Mouse (Mus musculus) liver, embryonic 15.5 days (tissue): ENCODE results near the gene Efna3. TPM values are rescaled to one million over a fixed set of nuclear protein-coding genes. Genes with fewer than 3 reads are reported as not detected.

Experiments used
- ATAC-seq: fragments of 200-750 bp; cut with Nextera tagmentation; 2 replicates; pipeline ENCODE4 v1.8.0; 2017; ENCODE audit warnings: moderate number of reproducible peaks, mild to moderate bottlenecking, moderate library complexity; ENCODE audit not compliant: insufficient read depth
- H3K27ac ChIP-seq: fragments of 300-500 bp; sonication (generic); replicated peaks from 2 replicates; pipeline ENCODE4 v1.5.1; 2015; ENCODE audit warnings: mild to moderate bottlenecking, inconsistent platforms
- H3K27me3 ChIP-seq: fragments of 300-500 bp; sonication (generic); 2 replicates; pipeline ENCODE4 v1.6.1; 2015; ENCODE audit warnings: mild to moderate bottlenecking, inconsistent platforms
- H3K36me3 ChIP-seq: fragments of 300-500 bp; sonication (generic); replicated peaks from 2 replicates; pipeline ENCODE4 v1.6.1; 2015; ENCODE audit warnings: moderate library complexity, mild to moderate bottlenecking, inconsistent platforms
- H3K4me1 ChIP-seq: fragments of 300-500 bp; sonication (generic); replicated peaks from 2 replicates; pipeline ENCODE4 v1.6.1; 2015; ENCODE audit warnings: inconsistent platforms
- H3K4me2 ChIP-seq: fragments of 300-500 bp; sonication (generic); 2 replicates; pipeline ENCODE4 v1.6.1; 2015; ENCODE audit warnings: moderate library complexity, mild to moderate bottlenecking, inconsistent platforms
- H3K4me3 ChIP-seq: fragments of 300-500 bp; sonication (generic); replicated peaks from 2 replicates; pipeline ENCODE4 v1.5.1; 2015; ENCODE audit warnings: mild to moderate bottlenecking, inconsistent platforms
- H3K9ac ChIP-seq: fragments of 300-500 bp; sonication (generic); 2 replicates; pipeline ENCODE4 v1.6.1; 2015; ENCODE audit warnings: moderate library complexity, mild to moderate bottlenecking, inconsistent platforms
- H3K9me3 ChIP-seq: fragments of 300-500 bp; sonication (generic); replicated peaks from 2 replicates; pipeline ENCODE4 v1.6.1; 2016; ENCODE audit warnings: inconsistent platforms
- WGBS: fragments of 180-500 bp; shearing (Covaris S2); methylation state at CpG from one replicate; pipeline ENCODE4 v1.1.7; 2015; ENCODE audit warnings: mixed read lengths; ENCODE audit not compliant: insufficient replicate concordance; 5-methylcytosine and 5-hydroxymethylcytosine counted together
- polyA plus RNA-seq: library from polyadenylated mRNA; unstranded; fragments of >200 nt; fragmentation: Nextera tagmentation; extraction: Ambion mirVana; gene quantifications from 2 replicates; pipeline ENCODE4 v1.2.1, GENCODE M21; 2015

Gene Efna3
- polyA plus RNA-seq, 1 experiment from 2014 or later: 0.18 TPM

- Histone ChIP-seq H3K4me3 (no peak overlapping the region), H3K4me1 (peaks cover 26% of the 10 kb centered on the region), H3K36me3 (no peaks in the 10 kb centered on the region), H3K9me3 (no peaks in the 10 kb centered on the region), H3K9ac (no peak overlapping the region), H3K27me3 (peaks cover 80% of the 10 kb centered on the region), H3K27ac (no peak overlapping the region), H3K4me2 (no peak overlapping the region)
- ATAC-seq: no peak
- WGBS: 60% methylated on average over 5 of the region's 5 CpGs
Measured at GRCm38 (mm10) chr3:89351271-89351670, 28.5 kb upstream of the Efna3 start.

- Histone ChIP-seq H3K4me2 (peak within 1 kb of the TSS; percentile 82), H3K27me3 (peaks cover 75% of the 10 kb centered on the region), H3K27ac (no peak within 1 kb of the TSS), H3K9me3 (no peaks in the 10 kb centered on the region), H3K4me3 (peak within 1 kb of the TSS; percentile 58), H3K4me1 (peaks cover 26% of the 10 kb centered on the region), H3K9ac (peak within 1 kb of the TSS; percentile 37), H3K36me3 (no peaks in the 10 kb centered on the region)
- WGBS: 2% methylated on average over 59 of the region's 59 CpGs
- ATAC-seq: peak; percentile 68
Measured at GRCm38 (mm10) chr3:89349869-89350501, 27.2 kb upstream of the Efna3 start, which contains the start of gene Adam15. TSS of gene Adam15 (minus strand) at chr3:89349996.

DNA sequence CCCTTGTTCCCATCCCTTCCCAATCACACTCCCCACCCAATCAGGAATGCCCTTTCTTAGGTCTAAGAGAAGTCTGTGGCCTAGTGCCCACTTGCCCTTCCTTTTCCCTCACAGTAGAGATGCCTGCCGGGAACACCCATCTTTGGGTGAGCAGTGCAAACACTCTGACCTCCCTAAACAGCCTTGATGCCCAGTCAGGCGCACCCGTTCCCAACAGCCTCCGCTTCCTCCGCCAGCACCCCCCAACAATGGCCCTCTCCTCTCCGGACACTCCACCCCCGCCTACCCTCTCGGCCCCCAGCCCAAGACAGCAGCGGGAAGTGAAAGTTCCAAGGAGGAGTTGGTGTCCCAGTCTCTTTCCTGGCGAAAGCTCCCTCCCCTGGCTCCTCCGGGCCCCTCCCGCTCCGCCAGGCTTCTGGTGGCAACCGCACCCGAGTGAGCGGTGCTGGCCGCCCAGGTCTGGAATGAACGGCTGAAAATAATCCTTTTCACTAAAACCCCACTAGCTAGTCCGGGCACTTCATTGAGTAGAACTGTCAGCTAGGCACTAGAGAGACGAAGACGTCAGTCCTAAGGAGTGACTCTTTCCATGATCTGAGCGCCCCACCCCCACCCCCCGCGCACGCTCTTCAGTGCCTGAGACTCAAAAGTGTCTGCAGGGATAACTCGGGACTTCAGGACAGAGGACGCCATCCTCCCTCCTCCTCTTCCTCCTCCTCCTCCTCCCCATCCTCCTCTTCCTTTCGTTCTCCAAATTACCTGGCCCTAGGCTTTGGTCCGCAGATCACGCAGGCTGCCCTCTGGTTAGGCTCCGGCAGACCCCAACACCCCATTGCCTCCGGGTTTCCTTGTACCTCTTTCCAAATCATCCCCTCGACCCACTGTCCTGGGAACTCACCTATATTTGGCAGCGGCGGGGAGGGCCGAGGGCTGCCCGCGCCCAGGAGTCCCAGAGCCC is 26.4 kb upstream of the Efna3 start:
- Histone ChIP-seq H3K4me2 (peak overlapping the region; percentile 82), H3K27ac (no peak overlapping the region), H3K36me3 (no peaks in the 10 kb centered on the region), H3K27me3 (peaks cover 73% of the 10 kb centered on the region), H3K4me1 (peaks cover 22% of the 10 kb centered on the region), H3K9me3 (no peaks in the 10 kb centered on the region), H3K9ac (peak overlapping the region; percentile 37), H3K4me3 (peak overlapping the region; percentile 58)
- 3% methylated on average over 38 of the region's 38 CpGs for WGBS
- no peak for ATAC-seq

DNA sequence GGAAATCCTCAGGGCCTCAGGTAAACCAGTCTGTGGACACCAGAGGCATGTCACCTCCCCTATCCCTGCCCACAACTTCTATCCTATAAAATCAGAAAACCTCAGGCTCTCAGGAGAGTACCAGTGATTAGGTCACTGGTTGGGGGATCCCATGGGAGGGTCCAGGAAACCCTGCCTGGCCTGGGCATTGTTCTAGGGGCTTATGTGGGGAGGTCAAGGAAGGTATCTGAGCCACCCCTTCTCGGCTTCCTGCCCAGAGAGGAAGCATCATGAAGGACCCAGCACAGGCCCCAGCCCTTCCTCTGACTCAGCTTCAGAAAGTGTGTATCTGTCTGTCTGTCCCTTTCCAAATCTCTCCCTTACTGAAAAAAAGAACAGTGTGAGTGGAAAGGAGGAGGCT is 25.2 kb upstream of the Efna3 start:
- no peak overlapping the region for H3K4me3 ChIP-seq
- peaks cover 63% of the 10 kb centered on the region for H3K27me3 ChIP-seq
- H3K9me3 ChIP-seq: no peaks in the 10 kb centered on the region
- H3K27ac ChIP-seq: no peak overlapping the region
- ATAC-seq: no peak
- no peak overlapping the region for H3K9ac ChIP-seq
- no peaks in the 10 kb centered on the region for H3K36me3 ChIP-seq
- 0 out of 2 replicates have a peak overlapping the region, but pooled peaks have one; percentile 82 for H3K4me2 ChIP-seq
- peaks cover 21% of the 10 kb centered on the region for H3K4me1 ChIP-seq
- WGBS: 11% methylated on average over 1 of the region's 1 CpGs

- H3K27ac ChIP-seq: no peak overlapping the region
- WGBS: 44% methylated on average over 10 of the region's 10 CpGs
- H3K27me3 ChIP-seq: peaks cover 54% of the 10 kb centered on the region
- no peak overlapping the region for H3K4me2 ChIP-seq
- H3K4me1 ChIP-seq: peaks cover 21% of the 10 kb centered on the region
- no peak overlapping the region for H3K9ac ChIP-seq
- no peaks in the 10 kb centered on the region for H3K36me3 ChIP-seq
- ATAC-seq: no peak
- no peaks in the 10 kb centered on the region for H3K9me3 ChIP-seq
- no peak overlapping the region for H3K4me3 ChIP-seq
Measured at GRCm38 (mm10) chr3:89346815-89347540, 24.2 kb upstream of the Efna3 start.

DNA sequence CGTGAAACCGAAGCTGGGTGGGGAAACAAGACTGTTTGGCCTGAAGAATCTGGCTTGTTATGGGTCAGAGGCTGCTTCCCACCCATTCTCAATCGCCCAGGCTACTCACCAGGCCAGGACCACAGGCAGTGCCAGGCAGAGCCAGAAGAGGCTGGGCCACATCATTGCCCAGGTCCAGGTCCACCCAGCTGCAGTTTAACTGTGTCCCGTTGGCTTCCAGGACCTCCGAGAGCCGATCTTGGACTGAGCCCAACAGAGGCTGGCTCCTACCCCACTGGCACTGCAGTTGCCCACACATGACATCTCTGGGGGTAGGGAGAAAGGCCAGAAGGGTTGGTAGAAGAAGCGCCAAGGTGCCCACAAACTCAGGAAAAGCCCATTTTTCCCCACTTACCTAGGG is 20.5 kb upstream of the Efna3 start:
- no peaks in the 10 kb centered on the region for H3K9me3 ChIP-seq
- H3K36me3 ChIP-seq: no peaks in the 10 kb centered on the region
- no peak overlapping the region for H3K9ac ChIP-seq
- ATAC-seq: no peak
- H3K27ac ChIP-seq: no peak overlapping the region
- peaks cover 37% of the 10 kb centered on the region for H3K27me3 ChIP-seq
- H3K4me2 ChIP-seq: no peak overlapping the region
- peaks cover 4% of the 10 kb centered on the region; the same call in 1 of the 2 replicates for H3K4me1 ChIP-seq
- H3K4me3 ChIP-seq: no peak overlapping the region
- WGBS: 69% methylated on average over 7 of the region's 7 CpGs

- Histone ChIP-seq H3K27me3 (peaks cover 37% of the 10 kb centered on the region), H3K36me3 (no peaks in the 10 kb centered on the region), H3K4me1 (peaks cover 17% of the 10 kb centered on the region), H3K9me3 (no peaks in the 10 kb centered on the region), H3K4me3 (no peak overlapping the region), H3K4me2 (no peak overlapping the region), H3K9ac (no peak overlapping the region), H3K27ac (no peak overlapping the region)
- no peak for ATAC-seq
- 71% methylated on average over 4 of the region's 4 CpGs for WGBS
Measured at GRCm38 (mm10) chr3:89341794-89342193, 19.0 kb upstream of the Efna3 start.

DNA sequence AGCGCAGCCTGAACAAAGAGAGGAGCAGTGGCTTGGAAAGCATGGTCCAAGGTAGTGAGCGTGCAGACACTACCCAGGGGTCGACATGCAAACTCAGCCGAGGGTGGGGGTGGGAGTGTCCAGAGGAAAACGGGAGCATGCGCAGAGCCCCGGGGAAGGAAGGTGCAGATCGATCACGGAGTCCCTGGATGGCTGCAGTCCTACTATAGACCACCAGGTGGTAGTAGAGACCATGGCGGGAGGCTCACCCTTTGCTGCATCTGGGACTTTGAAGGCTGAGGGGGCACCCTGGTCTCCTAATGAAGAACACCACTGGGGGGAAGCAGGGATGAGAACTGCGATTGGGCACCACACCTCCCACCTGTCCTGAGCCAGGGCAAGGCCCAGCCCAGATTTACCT is 17.7 kb upstream of the Efna3 start:
- H3K9ac ChIP-seq: no peak overlapping the region
- no peak for ATAC-seq
- 12% methylated on average over 11 of the region's 11 CpGs for WGBS

DNA sequence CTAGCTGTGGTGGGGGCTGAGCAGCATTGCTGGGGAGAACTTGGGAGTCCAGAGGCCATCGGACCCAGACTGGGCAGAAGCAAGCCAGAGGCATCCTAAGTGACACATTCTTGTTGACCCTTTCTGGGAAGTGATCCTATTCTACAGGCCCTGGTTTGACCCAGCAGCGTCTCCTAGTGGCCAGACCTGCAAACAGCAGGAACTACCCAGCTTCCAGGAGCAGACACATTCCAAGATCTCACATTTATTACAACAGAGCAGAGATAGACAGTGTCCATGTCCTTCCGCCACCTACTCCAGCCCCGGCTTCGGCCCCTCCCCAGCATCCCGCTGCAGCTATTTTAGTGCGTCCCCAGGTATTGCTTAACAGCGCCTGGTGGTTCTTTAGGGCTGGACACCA is 16.7 kb upstream of the Efna3 start:
- Histone ChIP-seq H3K9me3 (no peaks in the 10 kb centered on the region), H3K9ac (no peak overlapping the region), H3K4me2 (no peak overlapping the region), H3K36me3 (no peaks in the 10 kb centered on the region), H3K27ac (no peak overlapping the region), H3K4me1 (peaks cover 17% of the 10 kb centered on the region), H3K4me3 (no peak overlapping the region), H3K27me3 (peaks cover 55% of the 10 kb centered on the region)
- no peak for ATAC-seq
- WGBS: 26% methylated on average over 8 of the region's 8 CpGs

More for the DNA sequence above, 17.7 kb upstream of the Efna3 start:
- H3K9me3 ChIP-seq: no peaks in the 10 kb centered on the region
- peak overlapping the region; percentile 45 for H3K4me2 ChIP-seq
- H3K27me3 ChIP-seq: peaks cover 47% of the 10 kb centered on the region
- no peak overlapping the region for H3K27ac ChIP-seq
- H3K36me3 ChIP-seq: no peaks in the 10 kb centered on the region
- H3K4me1 ChIP-seq: peaks cover 17% of the 10 kb centered on the region
- H3K4me3 ChIP-seq: no peak overlapping the region

- Histone ChIP-seq H3K27ac (no peak within 1 kb of the TSS), H3K9me3 (no peaks in the 10 kb centered on the region), H3K4me1 (peaks cover 17% of the 10 kb centered on the region), H3K36me3 (no peaks in the 10 kb centered on the region), H3K4me3 (peak within 1 kb of the TSS; percentile 60), H3K9ac (peak within 1 kb of the TSS; percentile 42), H3K4me2 (peak within 1 kb of the TSS; percentile 82), H3K27me3 (peaks cover 66% of the 10 kb centered on the region)
- ATAC-seq: peak; percentile 57
- WGBS: under 1% methylated on average over 44 of the region's 44 CpGs
Measured at GRCm38 (mm10) chr3:89337721-89338578, 15.2 kb upstream of the Efna3 start, which contains the start of gene Efna4. TSS of gene Efna4 (minus strand) at chr3:89338028.
